Mouse (Mus musculus) neural tube, embryonic 12.5 days (tissue): ENCODE measurements around the gene Olfr401. TPM values are rescaled to one million over a fixed set of nuclear protein-coding genes. Genes with fewer than 3 reads are reported as not detected.
"Not testable (repeated sequence)": the region's sequence is repeated elsewhere in the genome, so short reads cannot be mapped to it uniquely, and the experiment has no call there.

Source experiments
- ATAC-seq: fragments of 200-750 bp; cut with Nextera tagmentation; 2 replicates; pipeline ENCODE4 v1.8.0; 2017; ENCODE audit warnings: low read depth, mild to moderate bottlenecking, moderate TSS enrichment, moderate library complexity; ENCODE audit not compliant: low FRiP score
- H3K27ac ChIP-seq: fragments of 300-500 bp; sonication (generic); 2 replicates; pipeline ENCODE4 v1.5.1; 2016
- H3K27me3 ChIP-seq: fragments of 300-500 bp; sonication (generic); replicated peaks from 2 replicates; pipeline ENCODE4 v1.6.1; 2016; ENCODE audit warnings: mild to moderate bottlenecking
- H3K36me3 ChIP-seq: fragments of 300-500 bp; sonication (generic); 2 replicates; pipeline ENCODE4 v1.6.1; 2016; ENCODE audit warnings: mild to moderate bottlenecking
- H3K4me1 ChIP-seq: fragments of 300-500 bp; sonication (generic); 2 replicates; pipeline ENCODE4 v1.6.1; 2016
- H3K4me2 ChIP-seq: fragments of 300-500 bp; sonication (generic); replicated peaks from 2 replicates; pipeline ENCODE4 v1.6.1; 2016; ENCODE audit warnings: mild to moderate bottlenecking
- H3K4me3 ChIP-seq: fragments of 300-500 bp; sonication (generic); 2 replicates; pipeline ENCODE4 v1.5.1; 2016
- H3K9ac ChIP-seq: fragments of 300-500 bp; sonication (generic); 2 replicates; pipeline ENCODE4 v1.6.1; 2016; ENCODE audit warnings: mild to moderate bottlenecking
- H3K9me3 ChIP-seq: fragments of 300-500 bp; sonication (generic); 2 replicates; pipeline ENCODE4 v1.6.1; 2016; ENCODE audit warnings: mild to moderate bottlenecking
- WGBS: fragments of 180-500 bp; shearing (Covaris S2); methylation state at CpG from one replicate; pipeline ENCODE4 v1.1.7; 2016; 5-methylcytosine and 5-hydroxymethylcytosine counted together
- polyA plus RNA-seq: library from polyadenylated mRNA; unstranded; fragments of >200 nt; fragmentation: Nextera tagmentation; extraction: Ambion mirVana; gene quantifications from 2 replicates; pipeline ENCODE4 v1.2.1, GENCODE M21; 2016

Gene Olfr401
- not detected in 2 replicates for polyA plus RNA-seq

- Histone ChIP-seq H3K4me3 (no peak within 1 kb of the TSS), H3K4me2 (no peak within 1 kb of the TSS), H3K27me3 (no peaks in the 10 kb centered on the region), H3K9me3 (peaks cover 31% of the 10 kb centered on the region), H3K4me1 (no peaks in the 10 kb centered on the region), H3K9ac (no peak within 1 kb of the TSS), H3K36me3 (no peaks in the 10 kb centered on the region), H3K27ac (no peak within 1 kb of the TSS)
- ATAC-seq: no peak
Observed at GRCm38 (mm10) chr11:74113412-74113811, at the start of gene Olfr401. Gene Olfr401 (plus strand): TSS chr11:74113712.

- H3K4me3 ChIP-seq: no peak within 1 kb of the TSS
- WGBS: 94% methylated on average over 1 of the region's 1 CpGs
- ATAC-seq: no peak
Observed at GRCm38 (mm10) chr11:74069655-74070054, 43.9 kb upstream of the Olfr401 start, which contains the start of gene Zfp616. Gene Zfp616 (plus strand): TSS chr11:74069955.

GRCm38 (mm10) chr11:74100724-74101123 is 12.8 kb upstream of the Olfr401 start:
- no peak overlapping the region for H3K4me2 ChIP-seq
- H3K27me3 ChIP-seq: no peaks in the 10 kb centered on the region
- no peaks in the 10 kb centered on the region for H3K4me1 ChIP-seq
- ATAC-seq: no peak
- no peak overlapping the region for H3K4me3 ChIP-seq
- H3K36me3 ChIP-seq: no peaks in the 10 kb centered on the region
- H3K9ac ChIP-seq: no peak overlapping the region
- peaks cover 23% of the 10 kb centered on the region for H3K9me3 ChIP-seq
- WGBS: 81% methylated on average over 2 of the region's 2 CpGs
- H3K27ac ChIP-seq: no peak overlapping the region

More at GRCm38 (mm10) chr11:74069655-74070054, 43.9 kb upstream of the Olfr401 start, which contains the start of gene Zfp616:
- no peak within 1 kb of the TSS for H3K9ac ChIP-seq
- peaks cover 15% of the 10 kb centered on the region; the same call in 1 of the 2 replicates for H3K9me3 ChIP-seq
- H3K4me2 ChIP-seq: no peak within 1 kb of the TSS
- no peaks in the 10 kb centered on the region for H3K4me1 ChIP-seq
- no peaks in the 10 kb centered on the region for H3K36me3 ChIP-seq
- no peaks in the 10 kb centered on the region for H3K27me3 ChIP-seq
- no peak within 1 kb of the TSS for H3K27ac ChIP-seq

- ATAC-seq: no peak
- WGBS: 53% methylated on average over 2 of the region's 2 CpGs
- no peak overlapping the region for H3K27ac ChIP-seq
Observed at GRCm38 (mm10) chr11:74101507-74101906, 12.0 kb upstream of the Olfr401 start.

GRCm38 (mm10) chr11:74105066-74105465 is 8.4 kb upstream of the Olfr401 start:
- peaks cover 29% of the 10 kb centered on the region for H3K9me3 ChIP-seq
- H3K4me3 ChIP-seq: no peak overlapping the region
- H3K4me2 ChIP-seq: no peak overlapping the region
- no peaks in the 10 kb centered on the region for H3K36me3 ChIP-seq
- no peak for ATAC-seq
- H3K9ac ChIP-seq: no peak overlapping the region
- no peaks in the 10 kb centered on the region for H3K27me3 ChIP-seq
- WGBS: 39% methylated on average over 5 of the region's 5 CpGs
- no peak overlapping the region for H3K27ac ChIP-seq
- H3K4me1 ChIP-seq: no peaks in the 10 kb centered on the region

More at GRCm38 (mm10) chr11:74101507-74101906, 12.0 kb upstream of the Olfr401 start:
- Histone ChIP-seq H3K27me3 (no peaks in the 10 kb centered on the region), H3K9me3 (peaks cover 24% of the 10 kb centered on the region), H3K9ac (no peak overlapping the region), H3K4me1 (no peaks in the 10 kb centered on the region), H3K4me3 (no peak overlapping the region), H3K4me2 (no peak overlapping the region), H3K36me3 (no peaks in the 10 kb centered on the region)

- not testable (repeated sequence) for H3K36me3 ChIP-seq, H3K4me1 ChIP-seq, H3K4me3 ChIP-seq, H3K27me3 ChIP-seq, ATAC-seq, H3K27ac ChIP-seq, H3K4me2 ChIP-seq, H3K9ac ChIP-seq
- WGBS: 28% methylated on average over 1 of the region's 1 CpGs
- peaks cover 61% of the 10 kb centered on the region for H3K9me3 ChIP-seq
Observed at GRCm38 (mm10) chr11:74140001-74140400, 26.5 kb downstream of the Olfr401 start.

- no peaks in the 10 kb centered on the region for H3K27me3 ChIP-seq
- H3K36me3 ChIP-seq: no peaks in the 10 kb centered on the region
- H3K4me3 ChIP-seq: no peak overlapping the region
- H3K27ac ChIP-seq: no peak overlapping the region
- no peak overlapping the region for H3K4me2 ChIP-seq
- H3K9me3 ChIP-seq: peaks cover 72% of the 10 kb centered on the region
- H3K9ac ChIP-seq: no peak overlapping the region
- H3K4me1 ChIP-seq: no peaks in the 10 kb centered on the region
- ATAC-seq: no peak
Observed at GRCm38 (mm10) chr11:74145866-74146265, 32.4 kb downstream of the Olfr401 start.

GRCm38 (mm10) chr11:74153229-74153628 is 39.7 kb downstream of the Olfr401 start, which contains the start of gene Olfr402:
Gene Olfr402 (plus strand): TSS chr11:74153529.
- Histone ChIP-seq H3K9ac (no peak within 1 kb of the TSS), H3K27me3 (no peaks in the 10 kb centered on the region), H3K4me1 (no peaks in the 10 kb centered on the region), H3K27ac (no peak within 1 kb of the TSS), H3K4me2 (no peak within 1 kb of the TSS), H3K4me3 (no peak within 1 kb of the TSS), H3K9me3 (peaks cover 54% of the 10 kb centered on the region), H3K36me3 (no peaks in the 10 kb centered on the region)
- 68% methylated on average over 3 of the region's 3 CpGs for WGBS
- ATAC-seq: no peak

GRCm38 (mm10) chr11:74168771-74169170 is 55.3 kb downstream of the Olfr401 start:
- Histone ChIP-seq H3K9ac (no peak overlapping the region), H3K9me3 (0 out of 2 replicates have a peak, but pooled peaks cover 5% of the 10 kb centered on the region), H3K27me3 (no peaks in the 10 kb centered on the region), H3K36me3 (no peaks in the 10 kb centered on the region), H3K27ac (no peak overlapping the region), H3K4me3 (no peak overlapping the region), H3K4me1 (no peaks in the 10 kb centered on the region), H3K4me2 (no peak overlapping the region)
- no peak for ATAC-seq

Other genes with a start within 250 kb of the Olfr401 start
- not detected in 2 replicates for gene Olfr394, start 222.9 kb upstream of the Olfr401 start, polyA plus RNA-seq
- not detected in 2 replicates for gene Olfr395, start 204.4 kb upstream of the Olfr401 start, polyA plus RNA-seq
- not detected in 2 replicates for gene Olfr23, start 177.0 kb upstream of the Olfr401 start, polyA plus RNA-seq
- gene Olfr397, start 152.9 kb upstream of the Olfr401 start, polyA plus RNA-seq: not detected in 2 replicates
- not detected in 2 replicates for gene Olfr398, start 123.3 kb upstream of the Olfr401 start, polyA plus RNA-seq
- gene Olfr139, start 57.2 kb upstream of the Olfr401 start, polyA plus RNA-seq: not detected in 2 replicates
- not detected in 2 replicates for gene Olfr399, start 57.1 kb upstream of the Olfr401 start, polyA plus RNA-seq
- gene Zfp616, start 43.8 kb upstream of the Olfr401 start, polyA plus RNA-seq: not detected in 2 replicates
- not detected in 2 replicates for gene Olfr402, start 39.8 kb downstream of the Olfr401 start, polyA plus RNA-seq
- gene Olfr403, start 72.5 kb downstream of the Olfr401 start, polyA plus RNA-seq: not detected in 2 replicates
- gene Olfr43, start 97.7 kb downstream of the Olfr401 start, polyA plus RNA-seq: not detected in 2 replicates
- not detected in 2 replicates for gene Olfr406, start 146.1 kb downstream of the Olfr401 start, polyA plus RNA-seq
- not detected in 2 replicates for gene Olfr59, start 170.0 kb downstream of the Olfr401 start, polyA plus RNA-seq
- gene Olfr410, start 224.3 kb downstream of the Olfr401 start, polyA plus RNA-seq: not detected in 2 replicates
- not detected in 2 replicates for gene Olfr411, start 238.9 kb downstream of the Olfr401 start, polyA plus RNA-seq
- not detected in 2 replicates for gene Olfr412, start 248.4 kb downstream of the Olfr401 start, polyA plus RNA-seq